Mouse (Mus musculus): ENCODE measurements around the gene Sacm1l.

Gene Sacm1l

GRCm38 (mm10) chr9:123509638-123510604, 19.6 kb upstream of the Sacm1l start:
- no peak for DNase-seq (ENCODE audit: low read depth, low spot score)

DNA sequence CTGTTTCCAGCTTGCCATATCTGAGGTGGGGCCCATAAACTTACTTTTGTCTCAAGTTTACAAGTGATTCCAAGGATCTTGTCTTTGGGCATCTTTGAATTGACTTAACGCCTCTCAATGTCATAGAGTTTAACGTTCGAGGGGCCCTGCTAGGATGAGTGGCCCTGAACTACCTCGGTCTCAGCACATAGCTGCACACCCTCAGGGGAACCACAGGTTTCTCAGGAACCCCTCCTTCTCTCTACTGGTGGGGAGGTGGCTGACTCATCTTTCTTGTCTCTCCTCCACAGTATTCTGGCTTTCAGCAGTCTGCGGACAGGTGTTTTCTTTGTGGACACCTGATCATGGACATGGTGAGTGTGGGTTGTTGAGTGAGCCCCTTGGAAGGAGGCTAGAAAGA, 18.6 kb upstream of the Sacm1l start:
- no peak for DNase-seq (ENCODE audit: low read depth, low spot score)

DNA sequence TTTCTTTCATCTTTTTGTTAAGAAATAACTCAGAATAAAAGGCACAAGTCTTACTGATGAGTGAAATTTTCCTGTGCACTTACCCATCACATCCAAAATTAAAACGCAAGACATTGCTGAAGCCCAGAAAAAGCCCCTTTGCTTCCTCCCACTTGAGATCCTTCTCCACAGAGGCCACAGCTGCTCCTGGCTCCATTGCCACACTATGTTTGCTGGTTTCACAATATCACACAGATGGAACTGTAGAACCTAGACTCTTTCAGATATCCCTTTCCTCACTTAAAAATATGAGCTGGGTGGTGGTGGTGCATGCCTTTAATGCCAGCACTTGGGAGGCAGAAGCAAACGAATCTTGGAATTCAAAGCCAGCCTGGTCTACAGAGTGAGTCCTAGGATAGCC, 17.1 kb upstream of the Sacm1l start:
- DNase-seq (ENCODE audit: low read depth, low spot score): no peak

GRCm38 (mm10) chr9:123515087-123515486, 14.5 kb upstream of the Sacm1l start:
- no peak for DNase-seq (ENCODE audit: low read depth, low spot score)

GRCm38 (mm10) chr9:123516641-123517385, 12.7 kb upstream of the Sacm1l start:
- DNase-seq (ENCODE audit: low read depth, low spot score): no peak

DNA sequence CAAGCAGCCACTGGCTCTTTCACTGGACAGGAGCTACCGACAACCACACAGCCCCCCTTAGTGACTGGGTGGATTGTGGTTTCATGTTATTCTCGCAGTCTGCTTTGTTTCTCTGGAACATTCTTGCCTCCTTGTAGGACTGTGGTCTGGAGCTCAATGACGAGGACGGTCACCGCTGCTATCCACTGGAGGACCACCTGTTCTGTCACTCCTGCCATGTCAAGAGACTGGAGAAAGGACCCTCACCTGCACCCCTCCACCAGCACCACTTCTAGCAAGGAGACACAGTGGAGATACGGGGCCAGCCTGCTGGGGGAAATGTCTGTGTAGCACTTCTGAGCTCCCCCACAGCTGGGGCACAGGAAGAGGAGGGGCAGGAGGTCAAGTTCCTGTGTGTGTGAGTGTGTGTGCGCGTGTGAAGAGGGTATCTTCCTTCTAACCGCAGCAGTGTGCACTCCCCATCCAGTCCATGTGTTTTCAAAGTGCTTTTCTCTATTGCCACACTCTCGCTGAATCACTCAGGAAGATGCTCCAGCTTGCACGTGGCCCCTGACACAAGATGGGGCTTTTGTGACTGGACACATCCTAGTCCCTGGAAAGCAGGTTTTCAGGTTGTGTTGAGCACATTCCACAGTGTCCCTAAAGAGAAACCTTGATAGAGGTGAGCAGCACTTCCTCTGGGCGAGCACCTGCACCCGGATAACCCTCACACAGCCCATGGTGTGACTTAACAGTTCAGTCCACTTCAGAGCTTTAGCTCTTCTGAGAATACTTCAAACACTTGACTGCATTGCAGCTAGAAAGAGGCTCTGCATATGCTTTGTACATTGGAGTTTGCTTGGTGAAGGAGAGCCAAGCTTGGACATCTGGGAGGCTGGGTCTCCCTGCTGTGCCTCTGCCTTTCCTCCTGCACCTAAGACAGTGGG, 10.3 kb upstream of the Sacm1l start:
- DNase-seq (ENCODE audit: low read depth, low spot score): no peak

DNA sequence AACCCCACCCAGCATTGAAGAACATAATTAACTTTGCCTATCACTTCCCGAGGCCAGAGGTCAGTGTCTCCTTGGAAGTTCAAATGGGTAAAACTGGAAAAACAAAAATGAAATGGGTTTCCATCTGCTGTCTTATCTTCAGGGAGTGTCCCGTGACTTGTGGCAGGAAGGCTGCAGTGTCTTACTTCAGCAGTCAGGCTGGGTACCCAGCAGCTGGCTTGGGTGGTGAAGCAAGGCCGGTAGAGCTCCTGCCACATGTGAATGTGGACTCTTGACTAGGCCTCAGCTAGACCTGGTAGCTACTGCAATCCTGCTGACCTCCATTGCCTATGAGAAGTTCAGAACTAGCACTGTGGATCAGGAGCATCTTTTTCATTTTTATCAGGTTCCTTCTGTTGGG, 8.8 kb upstream of the Sacm1l start:
- DNase-seq (ENCODE audit: low read depth, low spot score): no peak

DNA sequence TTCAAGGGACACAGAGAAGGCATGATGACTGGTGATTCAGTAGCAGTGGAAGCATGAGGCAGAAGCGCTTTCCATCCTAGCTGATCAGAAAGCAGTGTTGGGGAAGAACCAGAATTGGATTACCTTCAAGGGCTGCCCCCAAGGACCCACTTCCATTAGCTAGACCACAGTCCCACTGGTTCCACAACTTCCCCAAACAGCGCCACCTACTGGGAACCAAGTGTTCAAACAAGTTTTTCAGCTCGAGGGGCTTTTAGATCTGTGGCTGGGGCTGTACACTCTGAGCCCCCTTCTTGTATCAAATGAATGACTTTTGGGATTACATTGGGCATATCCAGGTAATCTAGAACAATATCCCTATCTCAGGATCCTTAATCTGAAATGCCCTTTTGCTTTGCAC, 5.9 kb upstream of the Sacm1l start:
- DNase-seq (ENCODE audit: low read depth, low spot score): no peak

DNA sequence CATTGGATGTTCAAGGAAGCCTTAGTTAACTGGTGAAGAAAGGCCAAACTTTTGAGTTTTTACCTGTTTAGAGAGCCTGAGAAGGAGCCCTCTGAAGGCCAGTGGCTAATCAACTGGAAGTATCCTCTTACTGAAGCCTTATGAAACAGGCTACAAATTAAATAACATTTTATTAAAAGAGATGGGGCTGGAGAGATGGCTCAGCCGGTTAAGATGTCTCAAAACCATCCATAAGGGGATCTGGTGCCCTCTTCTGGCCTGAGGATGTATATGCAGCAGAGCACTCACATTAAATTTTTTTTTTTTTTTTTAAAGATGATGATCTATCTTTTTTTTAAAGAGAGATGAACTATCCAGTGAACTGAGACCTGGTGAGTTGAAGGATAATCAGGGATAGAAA, 4.5 kb upstream of the Sacm1l start:
- DNase-seq (ENCODE audit: low read depth, low spot score): no peak

GRCm38 (mm10) chr9:123526502-123526901, 3.1 kb upstream of the Sacm1l start:
- DNase-seq (ENCODE audit: low read depth, low spot score): no peak

- DNase-seq (ENCODE audit: low read depth, low spot score): no peak
These were observed 1.3 kb upstream of the Sacm1l start for GRCm38 (mm10) chr9:123528087-123528925.

DNA sequence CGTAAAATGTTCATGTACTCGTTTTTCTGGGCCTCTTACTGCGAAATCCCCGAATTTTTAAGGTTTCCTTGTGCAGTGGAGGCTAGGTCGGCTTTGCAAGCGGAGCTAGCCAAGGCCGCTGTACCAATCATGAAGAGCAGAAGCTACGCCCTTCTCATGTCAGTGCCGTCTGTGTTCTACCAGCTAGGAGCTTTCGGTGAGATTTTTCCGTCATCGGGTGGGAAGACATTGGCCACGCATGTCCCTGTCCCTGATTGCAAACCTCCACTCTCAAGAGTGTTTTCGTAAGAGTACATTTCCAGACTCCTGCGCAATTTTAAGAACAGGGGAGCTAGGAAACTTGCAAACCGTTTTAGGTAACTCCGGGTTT, 648 bp upstream of the Sacm1l start:
- no peak for DNase-seq (ENCODE audit: low read depth, low spot score)

- DNase-seq (ENCODE audit: low read depth, low spot score): no peak
These were observed 558 bp downstream of the Sacm1l start for GRCm38 (mm10) chr9:123530158-123530475.

GRCm38 (mm10) chr9:123530566-123531130, 1.1 kb downstream of the Sacm1l start:
- DNase-seq (ENCODE audit: low read depth, low spot score): no peak

DNA sequence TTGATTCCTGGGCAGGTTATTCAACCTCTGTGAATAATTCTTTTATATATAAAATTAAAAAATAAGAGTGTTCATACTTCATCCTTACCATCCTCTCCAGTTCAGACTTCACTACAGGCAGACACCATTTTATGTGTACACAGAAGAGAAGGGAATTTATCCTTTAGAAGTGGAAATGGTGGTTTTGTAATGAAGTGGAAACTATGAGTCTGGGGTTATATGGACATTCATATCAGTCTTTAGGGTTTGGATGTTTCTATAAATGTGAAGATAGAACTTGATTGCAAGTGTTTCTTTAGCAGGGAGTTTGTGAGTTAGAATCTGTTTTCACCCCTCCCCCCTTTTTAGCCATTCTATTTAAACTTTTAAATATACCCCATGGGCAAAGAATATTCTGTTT, 1.7 kb downstream of the Sacm1l start:
- no peak for DNase-seq (ENCODE audit: low read depth, low spot score)

GRCm38 (mm10) chr9:123536613-123537012, 7.1 kb downstream of the Sacm1l start:
- no peak for DNase-seq (ENCODE audit: low read depth, low spot score)

- DNase-seq (ENCODE audit: low read depth, low spot score): no peak
These were observed 8.6 kb downstream of the Sacm1l start for GRCm38 (mm10) chr9:123538189-123538588.

DNA sequence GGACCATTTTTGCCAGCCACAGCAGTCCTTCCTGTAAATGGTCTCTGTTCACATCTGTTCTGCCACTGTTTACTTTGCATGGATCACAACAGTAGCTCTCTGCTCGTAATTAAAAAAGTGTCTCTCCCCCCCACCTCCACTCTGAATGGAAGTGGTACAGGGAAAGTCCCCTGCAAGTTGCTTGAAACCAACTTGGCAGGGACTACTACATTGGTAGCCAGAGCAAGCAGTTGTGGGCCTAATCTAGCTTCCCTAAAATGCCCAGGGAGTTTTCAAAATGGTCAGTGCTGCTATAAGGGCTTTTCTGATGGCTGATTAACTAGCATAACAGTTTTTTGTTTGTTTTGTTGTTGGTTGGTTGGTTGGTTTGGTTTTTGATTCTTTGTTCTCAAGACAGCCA, 9.5 kb downstream of the Sacm1l start:
- DNase-seq (ENCODE audit: low read depth, low spot score): no peak

- no peak for DNase-seq (ENCODE audit: low read depth, low spot score)
These were observed 10.3 kb downstream of the Sacm1l start for GRCm38 (mm10) chr9:123539823-123540222.

GRCm38 (mm10) chr9:123554599-123554998, 25.0 kb downstream of the Sacm1l start:
- DNase-seq (ENCODE audit: low read depth, low spot score): peak; percentile 59

Data from WW6 (cell line).